Mouse (Mus musculus) 3T3-L1 (cell line): Measurements from ENCODE around the gene Tymp.

ENCODE experiments used
- DNase-seq: peaks from one replicate; pipeline ENCODE4 v3.0.0-alpha.2; 2015; ENCODE audit warnings: low read depth, low spot score

Gene Tymp

GRCm38 (mm10) chr15:89334774-89335537 lies 41.9 kb downstream of the Tymp start:
- DNase-seq, result no peak

DNA sequence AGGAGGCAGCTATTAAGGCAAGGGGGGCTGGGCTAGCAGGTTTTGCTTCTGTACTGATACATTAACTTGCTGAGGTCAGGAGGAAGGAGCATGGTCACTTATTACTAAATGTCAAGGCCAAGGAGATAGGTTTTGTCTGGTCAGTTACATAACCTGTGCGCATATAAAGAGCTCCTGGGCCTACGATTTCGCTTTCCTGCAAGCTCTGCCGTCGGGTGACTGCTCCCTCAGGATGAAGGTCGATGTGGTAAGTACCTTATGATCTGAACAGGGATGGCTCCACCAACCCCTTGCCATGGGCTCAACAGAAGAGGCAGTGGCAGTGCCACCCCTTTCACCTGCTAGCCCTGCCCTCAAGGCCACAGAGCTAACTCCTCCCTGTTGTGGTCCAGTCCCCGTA lies 42.6 kb downstream of the Tymp start, which contains the start of gene Miox:
Gene Miox (plus strand): TSS at position 128 of the 400 bp plus-strand sequence.
- DNase-seq, result no peak

GRCm38 (mm10) chr15:89326441-89326840 lies 50.4 kb downstream of the Tymp start:
- no peak for DNase-seq

- no peak for DNase-seq
Measured at GRCm38 (mm10) chr15:89323656-89324055, 53.2 kb downstream of the Tymp start.

DNA sequence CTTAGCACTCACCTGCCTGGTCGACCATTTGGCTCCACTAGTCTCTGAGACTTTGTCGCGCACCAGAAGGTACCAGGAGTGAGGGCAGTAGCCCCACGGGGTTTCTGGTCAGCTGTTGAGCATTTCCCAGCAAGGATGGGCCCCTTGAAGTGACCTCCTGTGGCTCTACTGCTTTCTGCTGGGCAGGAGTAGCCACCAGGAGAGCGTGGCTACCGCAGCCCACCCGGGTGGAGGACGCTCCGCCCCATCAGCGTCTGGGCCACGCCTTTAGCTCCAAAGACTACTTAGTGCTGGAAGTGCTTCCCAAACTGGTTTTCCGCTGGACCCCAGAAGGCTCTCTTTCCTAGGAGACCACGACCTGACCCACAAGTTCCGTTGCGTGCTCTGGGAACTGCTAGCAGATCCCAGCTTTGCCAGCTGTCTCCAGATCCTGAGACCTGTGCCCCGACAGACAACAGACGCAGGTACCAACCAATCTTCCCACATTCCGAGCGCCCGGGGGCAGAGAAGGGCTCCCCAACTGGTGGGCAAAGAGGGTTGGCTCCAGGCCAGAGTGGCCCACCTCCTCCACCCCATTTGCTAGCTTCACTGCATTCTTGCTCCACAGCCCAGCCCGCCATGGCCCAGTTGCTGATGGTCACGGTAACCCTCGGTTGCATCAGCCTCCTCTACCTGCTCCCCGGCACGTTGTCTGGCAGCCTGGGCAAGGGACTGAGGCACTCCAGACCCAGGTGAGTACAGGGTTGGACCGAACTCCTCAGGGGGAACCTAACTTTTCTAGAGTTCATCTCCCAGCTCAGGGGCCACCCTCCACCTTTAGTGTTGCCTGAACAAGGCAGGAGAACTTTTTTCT lies 53.9 kb downstream of the Tymp start, which contains the start of gene Adm2:
Gene Adm2 (plus strand): TSS at position 51 of the 853 bp plus-strand sequence.
- no peak for DNase-seq
